Mouse (Mus musculus) splenic B cell, adult 2 months (primary cell): ENCODE measurements around the gene Ptpn3.

ENCODE experiments used
- DNase-seq: peaks from one replicate; pipeline ENCODE4 v3.0.0-alpha.2; 2011; ENCODE audit warnings: low read depth, low spot score
- H3K27me3 ChIP-seq: 2 replicates; pipeline ENCODE4 v1.6.1; 2012; ENCODE audit warnings: mild to moderate bottlenecking, low read length, moderate library complexity, mixed read lengths; ENCODE audit not compliant: control insufficient read depth, poor library complexity, insufficient read depth, severe bottlenecking
- H3K36me3 ChIP-seq: 2 replicates; pipeline ENCODE4 v1.6.1; 2012; ENCODE audit warnings: mild to moderate bottlenecking, low read length, moderate library complexity, mixed read lengths; ENCODE audit not compliant: control insufficient read depth, poor library complexity, insufficient read depth, severe bottlenecking

Ptpn3 gene

GRCm38 (mm10) chr4:57140992-57141717 lies 160.5 kb downstream of the Ptpn3 start:
- DNase-seq: peak; percentile 15
- Histone ChIP-seq H3K36me3 (no peaks in the 10 kb centered on the region), H3K27me3 (peaks cover 6% of the 10 kb centered on the region)
